Comparison of ENCODE assay signal across 7 mouse cellular contexts in genomic region chrX:7574087-7574884, GRCm38 (mm10). TPM values are rescaled to one million over a fixed set of nuclear protein-coding genes. Genes with fewer than 3 reads are reported as not detected.
A peak's percentile ranks its signal among the peaks of the same experiment; 100 is the strongest.
DNase-seq lines count a peak whose midpoint lies in the region; ATAC-seq lines count a peak whose summit lies in the region.

Gene Ppp1r3f (minus strand): TSS chrX:7574283.

- H3K27ac ChIP-seq in intestine, embryonic 16.5 days (ENCODE audit: low read length), result peak within 1 kb of the TSS; percentile 76
- H3K27ac ChIP-seq in midbrain, embryonic 11.5 days (ENCODE audit: low read depth, low read length), result peak within 1 kb of the TSS; percentile 60; the same call in 1 of the 2 replicates

- peak; percentile 98 for ATAC-seq in intestine, embryonic 16.5 days
- peak; percentile 99 for ATAC-seq in midbrain, embryonic 11.5 days (ENCODE audit: low FRiP score)

- peaks cover 8% of the 10 kb centered on the region for H3K4me1 ChIP-seq in intestine, embryonic 16.5 days (ENCODE audit: control insufficient read depth, insufficient read depth, low read length)
- H3K4me1 ChIP-seq in midbrain, embryonic 11.5 days (ENCODE audit: control insufficient read depth, insufficient read depth, low read length), result peaks cover 10% of the 10 kb centered on the region

- WGBS in intestine, embryonic 16.5 days, result 21% methylated on average over 64 of the region's 65 CpGs
- 15% methylated on average over 63 of the region's 65 CpGs for WGBS in midbrain, embryonic 11.5 days

- no peaks in the 10 kb centered on the region for H3K27me3 ChIP-seq in intestine, embryonic 16.5 days (replicated peaks; ENCODE audit: control insufficient read depth, insufficient read depth, low read length)
- H3K27me3 ChIP-seq in midbrain, embryonic 11.5 days (ENCODE audit: control insufficient read depth, insufficient read depth, low read length), result no peaks in the 10 kb centered on the region

- peak within 1 kb of the TSS; percentile 74 for H3K4me2 ChIP-seq in intestine, embryonic 16.5 days (ENCODE audit: low read depth, low read length)
- H3K4me2 ChIP-seq in midbrain, embryonic 11.5 days, result peak within 1 kb of the TSS; percentile 62

- peak within 1 kb of the TSS; percentile 78 for H3K9ac ChIP-seq in intestine, embryonic 16.5 days (ENCODE audit: low read depth, low read length)
- peak within 1 kb of the TSS; percentile 79 for H3K9ac ChIP-seq in midbrain, embryonic 11.5 days (ENCODE audit: low read length)

- no peaks in the 10 kb centered on the region for H3K9me3 ChIP-seq in intestine, embryonic 16.5 days (ENCODE audit: control insufficient read depth, low read length)
- no peaks in the 10 kb centered on the region for H3K9me3 ChIP-seq in midbrain, embryonic 11.5 days (ENCODE audit: control insufficient read depth, low read length)

- intact Hi-C loops in left cerebral cortex, postnatal 36 days (cut with DNase I), result loop anchor here (5.0 kb wide), 1 partner anchor 68 kb away; no protein-coding TSS in a partner anchor

- no peaks in the 10 kb centered on the region for H3K36me3 ChIP-seq in intestine, embryonic 16.5 days (ENCODE audit: control insufficient read depth, insufficient read depth, low read length)
- no peaks in the 10 kb centered on the region for H3K36me3 ChIP-seq in midbrain, embryonic 11.5 days (ENCODE audit: control insufficient read depth, insufficient read depth, low read length)

- H3K4me3 ChIP-seq in intestine, embryonic 16.5 days (ENCODE audit: low read length), result peak within 1 kb of the TSS; percentile 61
- H3K4me3 ChIP-seq in midbrain, embryonic 11.5 days (ENCODE audit: low read depth, low read length), result peak within 1 kb of the TSS; percentile 50

- peak; percentile 94 for DNase-seq in adrenal gland, adult 8-10 months
- DNase-seq in embryo, embryonic 9.5 days (ENCODE audit: extremely low spot score), result peak; percentile 89
- peak; percentile 72 to 86 for DNase-seq in gastrocnemius, postnatal 4 days (ENCODE audit: low spot score in 2 of 2)
- DNase-seq in left cerebral cortex, postnatal 36 days (ENCODE audit: low spot score in 2 of 2), result peak; percentile 90 to 95
- DNase-seq in midbrain, embryonic 11.5 days (ENCODE audit: low spot score, missing footprints), result peak; percentile 94
- peak; percentile 91 for DNase-seq in skeletal muscle tissue, adult 2 months (ENCODE audit: low read depth, low spot score)

RNA-seq across cellular contexts. Expression of gene Ppp1r3f, which starts in this region (rescaled TPM):
- total RNA-seq in adrenal gland, adult 8-10 months (2022), result 10 to 100 TPM in 1 of 4 experiments, 1 to 10 TPM in 3; 4.1 to 10.3 (median 5.8) TPM
- 1 to 10 TPM; 2.6 to 3.4 TPM for total RNA-seq in gastrocnemius, postnatal 4 days (2021)
- 0.76 and 1.3 TPM in 2 replicates for polyA plus RNA-seq in intestine, embryonic 16.5 days (2015; fragmentation: Nextera tagmentation; extraction: Ambion mirVana)
- total RNA-seq in left cerebral cortex, postnatal 36 days (2021), result 10 to 100 TPM; 19.1 to 24.9 TPM
- polyA plus RNA-seq in midbrain, embryonic 11.5 days (2014; fragmentation: Nextera tagmentation; extraction: Ambion mirVana), result 1.8 and 2.0 TPM in 2 replicates

Comparison
In these comparisons a context has a peak if more than half of its experiments do, and no peak if none do; other contexts are left out.
1. Peak in every context shown above with its lines: DNase-seq, ATAC-seq, H3K4me3 ChIP-seq and H3K27ac ChIP-seq.